Mouse (Mus musculus) stomach, embryonic 16.5 days (tissue): ENCODE measurements around the gene Extl2. TPM values are rescaled to one million over a fixed set of nuclear protein-coding genes. Genes with fewer than 3 reads are reported as not detected.

Experiments used
- ATAC-seq: fragments of 200-750 bp; cut with Nextera tagmentation; 2 replicates; pipeline ENCODE4 v1.8.0; 2017; ENCODE audit warnings: moderate number of reproducible peaks, moderate TSS enrichment; ENCODE audit not compliant: insufficient read depth, low FRiP score
- H3K27ac ChIP-seq: fragments of 300-500 bp; sonication (generic); 2 replicates; pipeline ENCODE4 v1.5.1; 2014; ENCODE audit warnings: low read length
- H3K27me3 ChIP-seq: fragments of 300-500 bp; sonication (generic); 2 replicates; pipeline ENCODE4 v1.6.1; 2014; ENCODE audit warnings: low read length, control low read depth, mixed read lengths; ENCODE audit not compliant: control insufficient read depth, insufficient read depth
- H3K36me3 ChIP-seq: fragments of 300-500 bp; sonication (generic); 2 replicates; pipeline ENCODE4 v1.6.1; 2014; ENCODE audit warnings: low read length; ENCODE audit not compliant: control insufficient read depth, insufficient read depth
- H3K4me1 ChIP-seq: fragments of 300-500 bp; sonication (generic); 2 replicates; pipeline ENCODE4 v1.6.1; 2014; ENCODE audit warnings: low read length, control low read depth, mixed read lengths; ENCODE audit not compliant: control insufficient read depth, insufficient read depth
- H3K4me2 ChIP-seq: fragments of 300-500 bp; sonication (generic); 2 replicates; pipeline ENCODE4 v1.6.1; 2014; ENCODE audit warnings: low read depth, low read length, mixed read lengths
- H3K4me3 ChIP-seq: fragments of 300-500 bp; sonication (generic); replicated peaks from 2 replicates; pipeline ENCODE4 v1.5.1; 2014; ENCODE audit warnings: mild to moderate bottlenecking, low read length
- H3K9ac ChIP-seq: fragments of 300-500 bp; sonication (generic); 2 replicates; pipeline ENCODE4 v1.6.1; 2014; ENCODE audit warnings: low read length
- H3K9me3 ChIP-seq: fragments of 300-500 bp; sonication (generic); replicated peaks from 2 replicates; pipeline ENCODE4 v1.6.1; 2016; ENCODE audit warnings: low read length, control low read depth; ENCODE audit not compliant: control insufficient read depth
- WGBS: fragments of 180-500 bp; shearing (Covaris S2); extraction: QIAGEN DNeasy Blood & Tissue Kit; methylation state at CpG from one replicate; pipeline ENCODE4 v1.1.7; 2014; 5-methylcytosine and 5-hydroxymethylcytosine counted together
- polyA plus RNA-seq: library from polyadenylated mRNA; unstranded; fragments of >200 nt; fragmentation: Nextera tagmentation; extraction: Ambion mirVana; gene quantifications from 2 replicates; pipeline ENCODE4 v1.2.1, GENCODE M21; 2015

Extl2 gene
- polyA plus RNA-seq = 20.2 and 20.3 TPM in 2 replicates

GRCm38 (mm10) chr3:116006978-116007940 is at the start of gene Extl2, which contains the start of gene Slc30a7:
Gene Extl2 (plus strand): TSS chr3:116007462.
Gene Slc30a7 (minus strand): TSS chr3:116007406.
- WGBS = under 1% methylated on average over 67 of the region's 67 CpGs
- ATAC-seq = peak; percentile 92
- Histone ChIP-seq H3K27me3 (no peaks in the 10 kb centered on the region), H3K4me1 (peaks cover 14% of the 10 kb centered on the region; the same call in 1 of the 2 replicates), H3K4me3 (peak within 1 kb of the TSS; percentile 95), H3K9ac (peak within 1 kb of the TSS; percentile 86), H3K36me3 (no peaks in the 10 kb centered on the region), H3K4me2 (peak within 1 kb of the TSS; percentile 94), H3K9me3 (no peaks in the 10 kb centered on the region), H3K27ac (peak within 1 kb of the TSS; percentile 93)

GRCm38 (mm10) chr3:115961311-115962027 is 45.8 kb upstream of the Extl2 start:
- Histone ChIP-seq H3K27ac (no peak overlapping the region), H3K4me2 (no peak overlapping the region), H3K4me3 (no peak overlapping the region), H3K9ac (no peak overlapping the region), H3K36me3 (peaks cover 5% of the 10 kb centered on the region), H3K9me3 (no peaks in the 10 kb centered on the region), H3K4me1 (no peaks in the 10 kb centered on the region), H3K27me3 (no peaks in the 10 kb centered on the region)
- ATAC-seq = no peak
- WGBS = 84% methylated on average over 11 of the region's 11 CpGs

- H3K4me1 ChIP-seq = no peaks in the 10 kb centered on the region
- 78% methylated on average over 4 of the region's 4 CpGs for WGBS
- no peaks in the 10 kb centered on the region for H3K27me3 ChIP-seq
- no peak overlapping the region for H3K9ac ChIP-seq
- no peak overlapping the region for H3K4me3 ChIP-seq
- no peaks in the 10 kb centered on the region for H3K9me3 ChIP-seq
- no peak overlapping the region for H3K27ac ChIP-seq
- peaks cover 5% of the 10 kb centered on the region for H3K36me3 ChIP-seq
- ATAC-seq = no peak
- no peak overlapping the region for H3K4me2 ChIP-seq
These were observed 45.2 kb upstream of the Extl2 start for GRCm38 (mm10) chr3:115962028-115962415.

GRCm38 (mm10) chr3:115963597-115963996 is 43.7 kb upstream of the Extl2 start:
- Histone ChIP-seq H3K4me3 (no peak overlapping the region), H3K4me1 (no peaks in the 10 kb centered on the region), H3K27ac (no peak overlapping the region), H3K36me3 (peaks cover 2% of the 10 kb centered on the region), H3K4me2 (no peak overlapping the region), H3K27me3 (no peaks in the 10 kb centered on the region), H3K9me3 (no peaks in the 10 kb centered on the region), H3K9ac (no peak overlapping the region)
- no peak for ATAC-seq
- 93% methylated on average over 1 of the region's 1 CpGs for WGBS

GRCm38 (mm10) chr3:115964071-115964470 is 43.2 kb upstream of the Extl2 start:
- no peak overlapping the region for H3K9ac ChIP-seq
- H3K36me3 ChIP-seq = no peaks in the 10 kb centered on the region; the same call in 1 of the 2 replicates
- 88% methylated on average over 5 of the region's 5 CpGs for WGBS
- H3K4me2 ChIP-seq = no peak overlapping the region
- no peaks in the 10 kb centered on the region for H3K4me1 ChIP-seq
- no peaks in the 10 kb centered on the region for H3K27me3 ChIP-seq
- H3K4me3 ChIP-seq = no peak overlapping the region
- no peak for ATAC-seq
- H3K9me3 ChIP-seq = no peaks in the 10 kb centered on the region
- H3K27ac ChIP-seq = no peak overlapping the region

GRCm38 (mm10) chr3:115968745-115969530 is 38.3 kb upstream of the Extl2 start:
- H3K4me2 ChIP-seq = no peak overlapping the region
- 0 out of 2 replicates have a peak, but pooled peaks have one; percentile 66 for ATAC-seq
- H3K27ac ChIP-seq = no peak overlapping the region
- no peaks in the 10 kb centered on the region for H3K4me1 ChIP-seq
- H3K9ac ChIP-seq = no peak overlapping the region
- H3K36me3 ChIP-seq = 0 out of 2 replicates have a peak, but pooled peaks cover 2% of the 10 kb centered on the region
- 84% methylated on average over 10 of the region's 10 CpGs for WGBS
- no peak overlapping the region for H3K4me3 ChIP-seq
- no peaks in the 10 kb centered on the region for H3K9me3 ChIP-seq
- no peaks in the 10 kb centered on the region for H3K27me3 ChIP-seq

- Histone ChIP-seq H3K4me3 (no peak overlapping the region), H3K4me1 (no peaks in the 10 kb centered on the region), H3K4me2 (no peak overlapping the region), H3K36me3 (peaks cover 7% of the 10 kb centered on the region; the same call in 1 of the 2 replicates), H3K9ac (no peak overlapping the region), H3K27me3 (no peaks in the 10 kb centered on the region), H3K27ac (no peak overlapping the region), H3K9me3 (no peaks in the 10 kb centered on the region)
- ATAC-seq = no peak
- WGBS = 92% methylated on average over 20 of the region's 20 CpGs
These were observed 36.0 kb upstream of the Extl2 start for GRCm38 (mm10) chr3:115971045-115971785.
